Comparison of ENCODE assay signal across 8 mouse cellular contexts in the genomic region with DNA sequence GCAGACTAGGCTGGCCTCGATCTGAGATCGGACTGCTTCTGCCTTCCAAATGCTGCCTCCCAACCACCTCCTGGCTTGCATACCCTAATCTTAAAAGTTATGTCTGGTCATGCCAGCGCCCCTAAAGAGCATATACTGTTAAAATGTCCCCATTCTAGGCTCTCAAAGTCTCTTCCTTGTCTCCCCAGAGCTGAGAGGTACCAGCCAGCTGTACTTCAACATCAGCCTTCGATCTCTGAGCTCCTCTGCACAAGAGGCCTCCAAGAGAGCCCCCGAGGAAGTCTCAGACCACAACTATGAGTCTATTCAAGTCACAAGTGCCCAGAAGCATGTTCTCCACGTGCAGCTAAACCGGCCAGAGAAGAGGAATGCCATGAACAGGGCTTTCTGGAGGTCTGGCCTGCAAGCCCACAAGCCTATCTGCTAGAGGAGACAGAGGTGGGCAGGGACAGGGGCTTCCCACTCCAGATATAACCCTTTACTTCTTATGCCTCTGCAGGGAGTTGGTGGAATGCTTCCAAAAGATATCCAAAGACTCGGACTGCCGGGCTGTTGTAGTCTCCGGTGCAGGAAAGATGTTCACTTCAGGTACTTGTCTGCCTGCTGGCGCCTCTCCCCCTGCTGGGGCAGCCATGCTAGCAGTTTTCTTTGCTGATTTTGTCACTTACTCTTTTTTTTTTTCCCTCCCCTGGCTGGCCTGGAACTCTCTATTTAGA. TPM values are rescaled to one million over a fixed set of nuclear protein-coding genes. Genes with fewer than 3 reads are reported as not detected.
DNase-seq lines count a peak whose midpoint lies in the region; ATAC-seq and TF ChIP-seq lines count a peak whose summit lies in the region.

No protein-coding gene starts in this region.

- H3K36me3 ChIP-seq in E14TG2a.4 (ENCODE audit: insufficient read depth, low read length): peaks cover 60% of the 10 kb centered on the region
- H3K36me3 ChIP-seq in forebrain, embryonic 11.5 days (ENCODE audit: control insufficient read depth, insufficient read depth, low read length): peaks cover 13% of the 10 kb centered on the region
- H3K36me3 ChIP-seq in intestine, embryonic 14.5 days (ENCODE audit: control insufficient read depth, insufficient read depth, low read length): peaks cover 30% of the 10 kb centered on the region
- peaks cover 39% of the 10 kb centered on the region for H3K36me3 ChIP-seq in lung, embryonic 15.5 days
- peaks cover 30% of the 10 kb centered on the region for H3K36me3 ChIP-seq in stomach, embryonic 14.5 days (ENCODE audit: control insufficient read depth, insufficient read depth, low read length)

- no peak for ATAC-seq in forebrain, embryonic 11.5 days (replicated peaks; ENCODE audit: low FRiP score)
- no peak for ATAC-seq in intestine, embryonic 14.5 days (replicated peaks; ENCODE audit: low FRiP score, low TSS enrichment, low read depth)
- 0 out of 2 replicates have a peak, but pooled peaks have one; percentile 13 for ATAC-seq in lung, embryonic 15.5 days (ENCODE audit: borderline replicate concordance, extremely low read depth, low FRiP score, low TSS enrichment)
- no peak for ATAC-seq in stomach, embryonic 14.5 days (ENCODE audit: insufficient number of reproducible peaks, insufficient read depth, low FRiP score, low read depth)

- H3K9me3 ChIP-seq in E14TG2a.4 (ENCODE audit: low read length): peaks cover 5% of the 10 kb centered on the region
- H3K9me3 ChIP-seq in forebrain, embryonic 11.5 days (ENCODE audit: control insufficient read depth, low read length): no peaks in the 10 kb centered on the region
- H3K9me3 ChIP-seq in intestine, embryonic 14.5 days (ENCODE audit: control insufficient read depth, low read length): no peaks in the 10 kb centered on the region
- H3K9me3 ChIP-seq in lung, embryonic 15.5 days: no peaks in the 10 kb centered on the region
- no peaks in the 10 kb centered on the region for H3K9me3 ChIP-seq in stomach, embryonic 14.5 days (ENCODE audit: control insufficient read depth, low read depth, low read length)

- peak overlapping the region; percentile 77; the same call in 1 of the 2 replicates for H3K27ac ChIP-seq in forebrain, embryonic 11.5 days (ENCODE audit: low read depth, low read length)
- H3K27ac ChIP-seq in intestine, embryonic 14.5 days (ENCODE audit: low read depth): peak overlapping the region; percentile 83
- H3K27ac ChIP-seq in lung, embryonic 15.5 days: peak overlapping the region; percentile 93
- H3K27ac ChIP-seq in stomach, embryonic 14.5 days (ENCODE audit: low read length): peak overlapping the region; percentile 85

- peak; percentile 82 for DNase-seq in 416B (ENCODE audit: low read depth)
- no peak for DNase-seq in forebrain, embryonic 11.5 days (ENCODE audit: low spot score)
- peak; percentile 65 for DNase-seq in intestine, embryonic 14.5 days (ENCODE audit: low spot score)
- no peak for DNase-seq in left cerebral cortex, adult 18-20 months (ENCODE audit: low spot score in 2 of 2)
- DNase-seq in left cerebral cortex, adult 9 months (ENCODE audit: low spot score in 2 of 2): no peak

- H3K4me2 ChIP-seq in forebrain, embryonic 11.5 days (ENCODE audit: low read depth, low read length, severe bottlenecking): peak overlapping the region; percentile 64
- H3K4me2 ChIP-seq in intestine, embryonic 14.5 days (ENCODE audit: low read length): peak overlapping the region; percentile 71
- peak overlapping the region; percentile 54 for H3K4me2 ChIP-seq in lung, embryonic 15.5 days
- H3K4me2 ChIP-seq in stomach, embryonic 14.5 days (replicated peaks; ENCODE audit: low read depth, low read length): peak overlapping the region; percentile 49

- H3K4me3 ChIP-seq in E14TG2a.4 (replicated peaks; ENCODE audit: low read length): peak overlapping the region; percentile 76
- H3K4me3 ChIP-seq in forebrain, embryonic 11.5 days (ENCODE audit: low read depth, low read length): peak overlapping the region; percentile 38
- H3K4me3 ChIP-seq in intestine, embryonic 14.5 days (ENCODE audit: low read depth, low read length): peak overlapping the region; percentile 57
- peak overlapping the region; percentile 46 for H3K4me3 ChIP-seq in lung, embryonic 15.5 days
- H3K4me3 ChIP-seq in stomach, embryonic 14.5 days (ENCODE audit: low read depth, low read length): peak overlapping the region; percentile 45

- 0 out of 2 replicates have a peak, but pooled peaks have one; percentile 11 for TF ChIP-seq CTCF in E14TG2a.4 (conservative IDR thresholded peaks at IDR 0.05; ENCODE audit: low read length)

- peak overlapping the region; percentile 73 for H3K9ac ChIP-seq in forebrain, embryonic 11.5 days (ENCODE audit: low read length)
- H3K9ac ChIP-seq in intestine, embryonic 14.5 days (ENCODE audit: low read length): peak overlapping the region; percentile 74
- H3K9ac ChIP-seq in lung, embryonic 15.5 days: peak overlapping the region; percentile 52
- peak overlapping the region; percentile 41 for H3K9ac ChIP-seq in stomach, embryonic 14.5 days (replicated peaks; ENCODE audit: low read depth, low read length)

- WGBS in forebrain, embryonic 11.5 days: 69% methylated on average over 11 of the region's 11 CpGs
- 51% methylated on average over 11 of the region's 11 CpGs for whole genome bisulfite sequencing in intestine, embryonic 14.5 days
- WGBS in lung, embryonic 15.5 days: 39% methylated on average over 11 of the region's 11 CpGs
- 55% methylated on average over 11 of the region's 11 CpGs for WGBS in stomach, embryonic 14.5 days

- H3K27me3 ChIP-seq in E14TG2a.4 (ENCODE audit: insufficient read depth, low read length): no peaks in the 10 kb centered on the region
- no peaks in the 10 kb centered on the region for H3K27me3 ChIP-seq in forebrain, embryonic 11.5 days (ENCODE audit: control insufficient read depth, insufficient read depth, low read length)
- H3K27me3 ChIP-seq in intestine, embryonic 14.5 days (replicated peaks; ENCODE audit: control insufficient read depth, insufficient read depth, low read length): no peaks in the 10 kb centered on the region
- no peaks in the 10 kb centered on the region for H3K27me3 ChIP-seq in lung, embryonic 15.5 days
- H3K27me3 ChIP-seq in stomach, embryonic 14.5 days (ENCODE audit: control insufficient read depth, insufficient read depth, low read length): no peaks in the 10 kb centered on the region

- H3K4me1 ChIP-seq in E14TG2a.4 (replicated peaks; ENCODE audit: low read depth, low read length): peaks cover 60% of the 10 kb centered on the region
- peaks cover 7% of the 10 kb centered on the region; the same call in 1 of the 2 replicates for H3K4me1 ChIP-seq in forebrain, embryonic 11.5 days (replicated peaks; ENCODE audit: control insufficient read depth, insufficient read depth, low read length)
- peaks cover 14% of the 10 kb centered on the region; the same call in 1 of the 2 replicates for H3K4me1 ChIP-seq in intestine, embryonic 14.5 days (replicated peaks; ENCODE audit: control insufficient read depth, insufficient read depth, low read length)
- H3K4me1 ChIP-seq in lung, embryonic 15.5 days: peaks cover 43% of the 10 kb centered on the region
- 0 out of 2 replicates have a peak, but pooled peaks cover 9% of the 10 kb centered on the region for H3K4me1 ChIP-seq in stomach, embryonic 14.5 days (ENCODE audit: control insufficient read depth, insufficient read depth, low read length)

RNA-seq across cellular contexts. Expression of gene Ech1, which starts 0.8 kb away (rescaled TPM):
- 70.6 and 74.0 TPM in 2 replicates for polyA plus RNA-seq in forebrain, embryonic 11.5 days (2014; fragmentation: Nextera tagmentation; extraction: Ambion mirVana)
- 188 and 194 TPM in 2 replicates for polyA plus RNA-seq in intestine, embryonic 14.5 days (2014; fragmentation: Nextera tagmentation; extraction: Ambion mirVana)
- polyA plus RNA-seq in lung, embryonic 15.5 days (2015; fragmentation: Nextera tagmentation; extraction: Ambion mirVana): 154 and 162 TPM in 2 replicates
- polyA plus RNA-seq in stomach, embryonic 14.5 days (2014; fragmentation: Nextera tagmentation; extraction: Ambion mirVana): 172 and 179 TPM in 2 replicates
- total RNA-seq in left cerebral cortex, adult 18-20 months (2021): 10 to 100 TPM; 53.5 to 56.6 TPM

RNA-seq across cellular contexts. Expression of gene Lgals4, which starts 7.8 kb away (rescaled TPM):
- polyA plus RNA-seq in forebrain, embryonic 11.5 days (2014; fragmentation: Nextera tagmentation; extraction: Ambion mirVana): 1.1 and 1.7 TPM in 2 replicates
- 604 and 737 TPM in 2 replicates for polyA plus RNA-seq in intestine, embryonic 14.5 days (2014; fragmentation: Nextera tagmentation; extraction: Ambion mirVana)
- 6.7 and 9.2 TPM in 2 replicates for polyA plus RNA-seq in lung, embryonic 15.5 days (2015; fragmentation: Nextera tagmentation; extraction: Ambion mirVana)
- 127 and 140 TPM in 2 replicates for polyA plus RNA-seq in stomach, embryonic 14.5 days (2014; fragmentation: Nextera tagmentation; extraction: Ambion mirVana)
- total RNA-seq in left cerebral cortex, adult 18-20 months (2021): 1 to 10 TPM; 1.9 to 2.4 TPM

RNA-seq across cellular contexts. Expression of gene Hnrnpl, which starts 17.5 kb away (rescaled TPM):
- polyA plus RNA-seq in forebrain, embryonic 11.5 days (2014; fragmentation: Nextera tagmentation; extraction: Ambion mirVana): 338 and 382 TPM in 2 replicates
- 232 and 241 TPM in 2 replicates for polyA plus RNA-seq in intestine, embryonic 14.5 days (2014; fragmentation: Nextera tagmentation; extraction: Ambion mirVana)
- 254 and 264 TPM in 2 replicates for polyA plus RNA-seq in lung, embryonic 15.5 days (2015; fragmentation: Nextera tagmentation; extraction: Ambion mirVana)
- polyA plus RNA-seq in stomach, embryonic 14.5 days (2014; fragmentation: Nextera tagmentation; extraction: Ambion mirVana): 259 and 266 TPM in 2 replicates
- 100 to 1,000 TPM; 427 to 456 TPM for total RNA-seq in left cerebral cortex, adult 18-20 months (2021)

RNA-seq across cellular contexts. Expression of gene Rinl, which starts 37.1 kb away (rescaled TPM):
- 2.1 and 2.4 TPM in 2 replicates for polyA plus RNA-seq in forebrain, embryonic 11.5 days (2014; fragmentation: Nextera tagmentation; extraction: Ambion mirVana)
- polyA plus RNA-seq in intestine, embryonic 14.5 days (2014; fragmentation: Nextera tagmentation; extraction: Ambion mirVana): 3.5 and 4.3 TPM in 2 replicates
- polyA plus RNA-seq in lung, embryonic 15.5 days (2015; fragmentation: Nextera tagmentation; extraction: Ambion mirVana): 7.1 and 8.8 TPM in 2 replicates
- 3.3 and 4.5 TPM in 2 replicates for polyA plus RNA-seq in stomach, embryonic 14.5 days (2014; fragmentation: Nextera tagmentation; extraction: Ambion mirVana)
- total RNA-seq in left cerebral cortex, adult 18-20 months (2021): 1 to 10 TPM; 2.1 to 3.9 TPM

RNA-seq across cellular contexts. Expression of gene Lgals7, which starts 37.8 kb away (rescaled TPM):
- 0.52 and 0.88 TPM in 2 replicates for polyA plus RNA-seq in forebrain, embryonic 11.5 days (2014; fragmentation: Nextera tagmentation; extraction: Ambion mirVana)
- 0.42 and 0.58 TPM in 2 replicates for polyA plus RNA-seq in intestine, embryonic 14.5 days (2014; fragmentation: Nextera tagmentation; extraction: Ambion mirVana)
- 1.5 and 1.6 TPM in 2 replicates for polyA plus RNA-seq in lung, embryonic 15.5 days (2015; fragmentation: Nextera tagmentation; extraction: Ambion mirVana)
- 1.4 and 1.5 TPM in 2 replicates for polyA plus RNA-seq in stomach, embryonic 14.5 days (2014; fragmentation: Nextera tagmentation; extraction: Ambion mirVana)
- under 1 TPM in 1 of 2 experiments, not detected in 1; 0.74 TPM for total RNA-seq in left cerebral cortex, adult 18-20 months (2021)

Comparison
In these comparisons a context has a peak if more than half of its experiments do, and no peak if none do; other contexts are left out.
1. DNase-seq: peak in 416B (single experiment) and intestine, embryonic 14.5 days (single experiment); none in forebrain, embryonic 11.5 days (single experiment), left cerebral cortex, adult 18-20 months (0 of 2) and left cerebral cortex, adult 9 months (0 of 2).
2. RNA of gene Lgals4, which starts 7.8 kb away (polyA plus RNA-seq): 604 to 737 TPM in intestine, embryonic 14.5 days and 127 to 140 TPM in stomach, embryonic 14.5 days; 6.7 to 9.2 TPM in lung, embryonic 15.5 days and 1.1 to 1.7 TPM in forebrain, embryonic 11.5 days; every median in the first group is over 10 times any median in the second.
3. Peak in every context shown above with its lines, with median percentiles within 50 percentile points of each other: H3K4me3 ChIP-seq, H3K27ac ChIP-seq, H3K4me2 ChIP-seq and H3K9ac ChIP-seq.